Mouse (Mus musculus): ENCODE measurements around the gene Dcun1d5. TPM values are rescaled to one million over a fixed set of nuclear protein-coding genes. Genes with fewer than 3 reads are reported as not detected.
A peak's percentile ranks its signal among the peaks of the same experiment; 100 is the strongest.
"Not testable (repeated sequence)": the region's sequence is repeated elsewhere in the genome, so short reads cannot be mapped to it uniquely, and the experiment has no call there.

Gene Dcun1d5
- 69.1 and 88.4 TPM in 2 replicates for polyA plus RNA-seq (2012; rRNA removed)

- TF ChIP-seq POLR2A (IDR thresholded peaks at IDR 0.05; ENCODE audit: borderline replicate concordance, extremely low read depth, insufficient read depth, insufficient read length, poor library complexity, severe bottlenecking) (peak; percentile 66; the same call in 1 of the 2 replicates), CTCF (IDR thresholded peaks at IDR 0.05; ENCODE audit: borderline replicate concordance, extremely low read depth, insufficient read depth, insufficient read length) (no peak)
Measured at GRCm38 (mm10) chr9:7184172-7184896, at the start of gene Dcun1d5, which contains the start of gene Dync2h1. TSS of gene Dcun1d5 (plus strand) at chr9:7184520. TSS of gene Dync2h1 (minus strand) at chr9:7184446.

DNA sequence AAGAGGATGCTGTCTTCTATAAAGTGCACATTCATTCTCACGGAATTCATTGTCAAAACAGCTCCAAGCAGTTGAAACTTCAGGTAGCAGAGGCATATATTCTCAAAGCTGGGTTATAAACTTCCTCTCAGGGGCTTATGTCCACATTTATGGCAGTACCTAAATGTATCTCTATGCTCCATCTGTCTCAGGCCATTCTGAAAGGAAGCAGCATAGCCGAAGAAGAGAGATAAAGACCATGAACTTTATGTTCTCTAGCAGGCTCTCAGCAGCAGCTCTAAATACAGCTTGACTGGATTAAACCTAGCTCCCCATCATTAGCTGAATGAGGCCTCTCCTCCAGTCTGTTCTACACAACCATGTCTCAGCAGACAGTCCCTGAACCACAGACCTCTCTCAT lies 29.9 kb upstream of the Dcun1d5 start:
- TF ChIP-seq POLR2A (IDR thresholded peaks at IDR 0.05; ENCODE audit: borderline replicate concordance, extremely low read depth, insufficient read depth, insufficient read length, poor library complexity, severe bottlenecking) = no peak
- TF ChIP-seq CTCF (IDR thresholded peaks at IDR 0.05; ENCODE audit: borderline replicate concordance, extremely low read depth, insufficient read depth, insufficient read length) = no peak

More at GRCm38 (mm10) chr9:7184172-7184896, at the start of gene Dcun1d5, which contains the start of gene Dync2h1:
- DNase-seq (ENCODE audit: low read depth) = peak; percentile 98

GRCm38 (mm10) chr9:7158605-7159004 lies 25.7 kb upstream of the Dcun1d5 start:
- no peak for DNase-seq (ENCODE audit: low read depth)
- no peak for TF ChIP-seq CTCF (IDR thresholded peaks at IDR 0.05; ENCODE audit: borderline replicate concordance, extremely low read depth, insufficient read depth, insufficient read length)

More for the DNA sequence above, 29.9 kb upstream of the Dcun1d5 start:
- no peak for DNase-seq (ENCODE audit: low read depth)

DNA sequence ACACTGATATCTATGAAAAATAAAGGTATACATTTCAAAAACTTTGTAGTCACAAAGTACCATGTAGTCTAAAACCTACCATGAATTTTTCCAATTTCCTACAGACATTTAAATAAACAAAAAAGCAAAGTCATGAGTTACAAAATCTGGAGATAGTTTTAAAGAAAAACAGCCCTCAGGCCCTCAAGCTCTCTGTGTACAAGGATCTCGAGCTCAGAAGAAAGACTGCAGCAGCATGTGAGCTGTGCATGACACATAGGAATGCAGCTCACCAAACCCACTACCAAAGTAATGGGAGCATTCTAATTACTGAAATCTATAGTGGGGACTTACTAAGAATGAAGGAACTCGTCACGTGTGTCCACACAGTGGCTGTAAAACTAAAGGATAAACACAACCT lies 24.6 kb upstream of the Dcun1d5 start:
- TF ChIP-seq POLR2A (IDR thresholded peaks at IDR 0.05; ENCODE audit: borderline replicate concordance, extremely low read depth, insufficient read depth, insufficient read length, poor library complexity, severe bottlenecking) (no peak), CTCF (IDR thresholded peaks at IDR 0.05; ENCODE audit: borderline replicate concordance, extremely low read depth, insufficient read depth, insufficient read length) (no peak)
- DNase-seq (ENCODE audit: low read depth) = no peak

GRCm38 (mm10) chr9:7160688-7161087 lies 23.6 kb upstream of the Dcun1d5 start:
- DNase-seq (ENCODE audit: low read depth) = no peak
- TF ChIP-seq CTCF (IDR thresholded peaks at IDR 0.05; ENCODE audit: borderline replicate concordance, extremely low read depth, insufficient read depth, insufficient read length) (no peak), POLR2A (IDR thresholded peaks at IDR 0.05; ENCODE audit: borderline replicate concordance, extremely low read depth, insufficient read depth, insufficient read length, poor library complexity, severe bottlenecking) (no peak)

DNA sequence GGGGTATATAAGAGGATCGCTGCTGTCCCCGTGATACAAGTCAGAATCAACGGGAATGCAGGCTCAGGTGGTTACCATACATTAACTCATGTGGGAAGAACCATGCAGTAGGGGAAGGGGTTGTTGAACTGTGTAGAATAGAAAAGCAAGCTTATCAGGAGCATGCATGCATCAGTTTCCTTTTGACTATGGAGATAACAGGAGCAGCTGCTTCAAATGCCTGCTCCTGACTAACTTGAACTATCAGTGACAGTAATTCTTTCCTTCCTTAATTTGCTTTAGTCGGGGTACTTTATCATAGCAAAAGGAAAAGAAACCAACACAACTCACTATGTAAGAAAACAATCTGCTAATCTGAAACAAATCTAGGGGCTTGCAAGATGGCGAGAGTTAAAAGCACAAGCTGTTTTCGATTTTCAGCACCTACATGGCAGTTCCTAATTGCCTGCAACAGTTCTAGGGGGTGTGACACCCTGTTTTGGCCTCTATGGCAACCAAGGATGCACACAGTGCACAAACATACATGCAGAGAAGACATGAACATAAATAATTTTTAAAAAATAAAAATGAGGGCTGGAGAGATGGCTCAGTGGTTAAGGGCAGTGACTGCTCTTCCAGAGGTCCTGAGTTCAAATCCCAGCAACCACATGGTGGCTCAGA lies 16.9 kb upstream of the Dcun1d5 start:
- TF ChIP-seq CTCF (IDR thresholded peaks at IDR 0.05; ENCODE audit: borderline replicate concordance, extremely low read depth, insufficient read depth, insufficient read length) = no peak
- TF ChIP-seq POLR2A (IDR thresholded peaks at IDR 0.05; ENCODE audit: borderline replicate concordance, extremely low read depth, insufficient read depth, insufficient read length, poor library complexity, severe bottlenecking) = no peak
- no peak for DNase-seq (ENCODE audit: low read depth)

- TF ChIP-seq CTCF (IDR thresholded peaks at IDR 0.05; ENCODE audit: borderline replicate concordance, extremely low read depth, insufficient read depth, insufficient read length) (no peak), POLR2A (IDR thresholded peaks at IDR 0.05; ENCODE audit: borderline replicate concordance, extremely low read depth, insufficient read depth, insufficient read length, poor library complexity, severe bottlenecking) (no peak)
- DNase-seq (ENCODE audit: low read depth) = no peak
Measured at GRCm38 (mm10) chr9:7173756-7174155, 10.6 kb upstream of the Dcun1d5 start.

- DNase-seq (ENCODE audit: low read depth) = peak; percentile 98
Measured at GRCm38 (mm10) chr9:7176618-7177610, 7.4 kb upstream of the Dcun1d5 start.

DNA sequence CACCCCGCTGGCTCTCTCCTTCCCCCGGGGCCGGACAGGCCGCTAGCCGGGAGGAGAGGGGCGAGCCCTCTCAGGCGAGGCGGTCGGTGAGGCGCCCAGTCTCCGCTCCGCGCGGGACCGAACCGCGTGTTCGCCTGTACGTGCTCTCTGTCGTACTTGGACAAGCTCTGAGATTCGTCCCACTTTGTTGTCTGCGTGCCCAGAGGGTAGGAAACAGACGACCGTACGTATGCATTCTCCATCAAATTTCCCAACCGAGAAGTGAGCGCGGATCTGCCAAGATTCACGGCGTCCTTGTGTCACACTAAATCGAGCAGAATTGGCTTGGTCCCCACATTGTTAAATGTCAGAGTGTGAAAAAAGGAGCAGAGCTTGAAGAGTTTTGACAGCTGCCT lies 574 bp downstream of the Dcun1d5 start:
- TF ChIP-seq POLR2A (IDR thresholded peaks at IDR 0.05; ENCODE audit: borderline replicate concordance, extremely low read depth, insufficient read depth, insufficient read length, poor library complexity, severe bottlenecking) (no peak), CTCF (IDR thresholded peaks at IDR 0.05; ENCODE audit: borderline replicate concordance, extremely low read depth, insufficient read depth, insufficient read length) (no peak)
- DNase-seq (ENCODE audit: low read depth) = peak; percentile 63

More at GRCm38 (mm10) chr9:7176618-7177610, 7.4 kb upstream of the Dcun1d5 start:
- TF ChIP-seq POLR2A (IDR thresholded peaks at IDR 0.05; ENCODE audit: borderline replicate concordance, extremely low read depth, insufficient read depth, insufficient read length, poor library complexity, severe bottlenecking) (no peak), CTCF (IDR thresholded peaks at IDR 0.05; ENCODE audit: borderline replicate concordance, extremely low read depth, insufficient read depth, insufficient read length) (no peak)

GRCm38 (mm10) chr9:7190694-7191093 lies 6.4 kb downstream of the Dcun1d5 start:
- DNase-seq (ENCODE audit: low read depth) = not testable (repeated sequence)

- TF ChIP-seq POLR2A (IDR thresholded peaks at IDR 0.05; ENCODE audit: borderline replicate concordance, extremely low read depth, insufficient read depth, insufficient read length, poor library complexity, severe bottlenecking) (no peak), CTCF (IDR thresholded peaks at IDR 0.05; ENCODE audit: borderline replicate concordance, extremely low read depth, insufficient read depth, insufficient read length) (0 out of 2 replicates have a peak, but pooled peaks have one; percentile 2)
- DNase-seq (ENCODE audit: low read depth) = peak; percentile 47
Measured at GRCm38 (mm10) chr9:7216240-7216639, 31.9 kb downstream of the Dcun1d5 start.

Data from brain, embryonic 14.5 days (tissue).